Mouse (Mus musculus) retina, embryonic 14.5 days (tissue): ENCODE results near the gene Samd4b.

ENCODE experiments used
- DNase-seq: peaks from one replicate; pipeline ENCODE4 v3.0.0-alpha.2; 2015; ENCODE audit warnings: low spot score

Gene Samd4b

DNA sequence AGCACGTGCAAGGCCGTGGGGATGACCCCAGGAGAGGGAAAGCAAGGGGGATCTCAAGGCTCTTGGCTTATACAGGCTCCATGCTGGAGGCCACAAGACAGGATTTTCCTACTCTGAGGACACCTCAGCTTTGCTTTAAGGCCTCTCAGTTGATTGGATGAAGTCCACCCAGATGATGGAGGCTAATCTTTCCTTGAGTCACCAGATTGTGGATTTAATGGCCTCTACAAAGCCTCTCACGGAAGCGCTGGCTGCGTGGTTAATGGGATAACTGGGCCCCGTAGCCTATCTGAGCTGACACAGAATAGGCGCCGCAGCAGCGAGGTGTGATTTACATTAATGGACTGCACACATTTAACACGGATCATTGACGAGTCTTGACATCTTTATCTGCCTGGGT, 102.5 kb downstream of the Samd4b start:
- DNase-seq, result peak; percentile 40

GRCm38 (mm10) chr7:28492310-28492709, 105.6 kb downstream of the Samd4b start:
- no peak for DNase-seq

- no peak for DNase-seq
Measured at GRCm38 (mm10) chr7:28490903-28491302, 107.0 kb downstream of the Samd4b start.

- DNase-seq, result peak; percentile 69
Measured at GRCm38 (mm10) chr7:28490410-28490809, 107.5 kb downstream of the Samd4b start.

DNA sequence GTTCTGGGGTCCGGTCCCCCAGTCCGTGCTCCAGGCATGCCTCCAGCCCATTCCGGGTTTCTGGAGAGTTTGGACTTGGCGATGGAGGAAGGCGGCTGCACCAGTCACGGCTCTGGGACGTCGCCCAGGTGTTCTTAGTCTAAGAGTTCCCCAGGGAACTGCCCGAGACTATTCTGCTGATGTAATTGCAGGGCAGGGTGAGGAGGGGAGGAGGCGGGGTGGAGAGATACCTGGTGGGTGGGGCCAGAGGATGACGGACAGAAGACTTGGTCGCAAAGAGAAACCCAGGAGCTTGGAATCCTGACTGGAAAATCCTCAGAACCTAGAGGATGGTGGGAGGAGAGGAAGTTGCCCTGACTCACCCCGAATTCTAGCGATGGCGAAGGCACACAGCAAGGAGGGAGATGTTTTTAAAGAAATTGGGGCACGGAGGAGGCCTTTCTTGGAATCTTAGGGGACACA, 109.9 kb downstream of the Samd4b start:
- no peak for DNase-seq

GRCm38 (mm10) chr7:28484192-28484591, 113.8 kb downstream of the Samd4b start:
- DNase-seq, result no peak

- no peak for DNase-seq
Measured at GRCm38 (mm10) chr7:28482854-28483253, 115.1 kb downstream of the Samd4b start.

DNA sequence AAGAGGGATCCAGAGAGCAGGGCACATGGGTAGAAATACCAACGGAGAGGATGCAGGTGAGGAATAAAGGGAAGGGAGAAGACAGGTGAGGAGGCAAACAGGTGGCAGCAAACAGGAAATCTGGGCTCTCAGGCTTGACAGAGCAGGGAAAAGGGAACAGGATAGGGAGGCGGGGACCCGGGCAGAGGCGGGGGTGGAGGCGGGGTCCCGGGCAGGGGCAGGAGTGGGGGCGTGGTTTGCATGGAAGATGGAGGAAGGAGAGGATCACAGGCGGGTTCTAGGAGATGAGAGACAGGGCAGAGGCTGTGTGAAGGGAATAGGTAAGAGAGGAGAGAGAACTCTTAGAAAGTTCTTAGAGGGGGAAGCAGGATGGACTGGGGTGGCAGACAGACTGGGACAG, 119.1 kb downstream of the Samd4b start:
- DNase-seq, result no peak

DNA sequence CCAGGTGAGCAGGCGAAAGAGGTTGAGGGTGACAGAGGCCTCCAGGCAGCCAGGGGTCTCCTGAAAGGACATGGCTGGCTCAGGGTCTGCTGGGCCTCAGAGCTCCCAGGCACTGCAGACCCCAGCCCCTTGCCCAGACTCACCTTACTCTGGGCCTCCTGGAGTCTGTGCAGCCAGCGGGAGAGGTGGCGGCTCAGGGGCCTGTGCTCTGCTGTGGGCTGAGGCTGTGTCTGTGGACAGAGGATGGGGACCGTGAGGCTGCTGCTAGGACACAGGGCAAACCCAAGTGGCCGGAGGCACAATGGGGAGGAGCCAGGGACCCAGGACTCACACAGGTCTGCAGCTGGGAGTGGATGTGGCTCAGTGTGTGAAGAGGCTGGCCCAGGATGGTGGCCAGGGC, 120.6 kb downstream of the Samd4b start:
- DNase-seq, result no peak

DNA sequence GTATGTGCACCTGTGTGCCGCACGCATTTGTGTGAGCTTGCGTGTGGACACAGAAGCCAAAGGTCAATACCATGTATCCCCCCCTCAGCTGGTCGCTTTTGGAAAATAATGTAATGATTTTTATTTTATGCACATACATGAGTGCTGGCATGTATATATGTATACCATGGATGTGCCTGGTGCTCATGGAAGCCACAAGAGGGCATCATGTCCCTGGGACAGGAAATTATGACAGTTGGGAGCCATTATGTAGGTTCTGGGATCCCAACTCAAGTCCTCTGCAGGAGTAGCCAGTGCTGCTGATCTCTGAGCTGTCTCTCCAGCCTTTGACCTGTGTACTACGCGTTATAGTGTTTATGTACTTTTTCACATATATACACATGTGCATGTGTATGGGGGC, 121.8 kb downstream of the Samd4b start:
- DNase-seq, result no peak

DNA sequence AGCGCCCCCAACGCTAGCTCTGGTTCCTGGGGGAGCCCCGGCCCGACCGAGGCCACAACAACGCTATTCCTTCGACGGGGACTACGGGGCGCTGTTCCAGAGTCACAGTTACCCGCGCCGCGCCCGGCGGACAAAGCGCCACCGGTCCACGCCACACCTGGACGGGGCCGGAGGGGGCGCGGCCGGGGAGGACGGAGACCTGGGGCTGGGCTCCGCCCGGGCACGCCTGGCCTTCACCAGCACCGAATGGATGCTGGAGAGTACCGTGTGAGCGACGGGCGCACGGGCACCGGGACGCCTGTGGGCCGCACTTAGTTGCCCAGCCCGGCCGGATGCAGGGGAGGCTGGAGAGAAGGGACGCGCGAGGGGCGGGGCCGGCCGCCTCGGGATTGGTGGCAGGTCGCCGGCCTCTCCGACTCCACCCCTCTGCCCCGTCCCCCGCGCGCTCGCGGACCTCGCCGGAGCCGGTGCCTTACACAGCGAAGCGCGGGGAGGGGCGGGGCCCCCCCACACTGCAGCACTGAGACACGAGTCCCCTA, 130.7 kb downstream of the Samd4b start:
- DNase-seq, result peak; percentile 69

- peak; percentile 32 for DNase-seq
Measured at GRCm38 (mm10) chr7:28466721-28467212, 131.2 kb downstream of the Samd4b start.

DNA sequence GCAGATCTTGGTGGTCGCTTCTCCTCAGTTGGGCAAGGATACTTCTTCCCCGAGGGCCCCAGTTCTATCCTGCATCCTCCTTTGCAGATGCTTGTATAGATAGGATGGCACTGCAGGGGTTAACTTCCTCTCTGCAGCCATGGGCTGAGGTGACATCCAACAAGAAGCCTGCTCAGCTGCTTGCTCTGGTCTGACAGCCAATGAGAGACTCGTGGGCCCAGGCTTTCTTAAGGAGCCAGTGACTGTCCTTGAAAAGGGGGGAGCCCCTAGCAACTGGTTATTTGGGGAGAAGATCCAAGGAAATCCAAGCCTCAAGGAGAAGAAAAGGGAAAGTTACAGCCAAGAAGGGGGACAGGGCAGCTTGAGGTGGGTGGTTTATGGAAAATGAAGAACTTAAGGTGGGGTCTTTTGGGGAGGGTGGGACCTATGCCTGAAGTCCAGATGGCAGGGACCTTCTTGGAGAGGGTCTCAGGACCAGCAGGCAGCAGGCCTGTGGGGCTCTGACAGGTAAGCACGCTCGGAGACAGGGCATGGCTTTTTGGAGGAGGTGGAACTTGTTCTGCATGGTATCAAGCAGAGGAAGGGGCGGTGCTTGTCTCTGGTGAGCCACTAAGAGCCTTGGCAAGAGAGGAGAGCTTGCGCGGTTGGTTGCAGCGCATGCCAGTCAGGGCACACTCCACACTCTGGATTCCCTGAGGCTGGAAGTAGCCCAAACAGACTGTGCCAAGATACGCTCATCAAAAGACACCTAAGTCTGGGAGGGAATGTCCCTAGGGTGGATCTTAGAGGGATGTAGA, 133.3 kb downstream of the Samd4b start:
- DNase-seq, result peak; percentile 62

DNA sequence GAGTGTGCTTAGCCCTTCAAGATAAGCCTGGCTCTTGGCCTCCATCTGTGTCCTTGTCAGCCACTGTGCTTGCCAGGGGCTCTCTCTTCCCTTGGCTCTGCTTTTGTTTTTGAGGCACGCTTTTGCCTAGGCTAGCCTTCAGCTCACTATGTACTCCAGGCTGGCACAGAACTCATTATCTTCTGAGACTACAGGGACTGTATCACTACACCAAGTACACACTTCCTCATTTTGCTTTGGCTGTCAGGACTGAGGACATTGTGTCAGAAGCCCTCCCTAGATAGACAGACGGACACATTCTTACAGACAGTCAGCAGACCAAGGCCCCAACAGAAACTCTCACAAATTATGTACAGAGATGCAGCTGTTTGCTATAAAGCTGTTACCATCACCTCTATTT, 135.2 kb downstream of the Samd4b start:
- DNase-seq, result no peak

DNA sequence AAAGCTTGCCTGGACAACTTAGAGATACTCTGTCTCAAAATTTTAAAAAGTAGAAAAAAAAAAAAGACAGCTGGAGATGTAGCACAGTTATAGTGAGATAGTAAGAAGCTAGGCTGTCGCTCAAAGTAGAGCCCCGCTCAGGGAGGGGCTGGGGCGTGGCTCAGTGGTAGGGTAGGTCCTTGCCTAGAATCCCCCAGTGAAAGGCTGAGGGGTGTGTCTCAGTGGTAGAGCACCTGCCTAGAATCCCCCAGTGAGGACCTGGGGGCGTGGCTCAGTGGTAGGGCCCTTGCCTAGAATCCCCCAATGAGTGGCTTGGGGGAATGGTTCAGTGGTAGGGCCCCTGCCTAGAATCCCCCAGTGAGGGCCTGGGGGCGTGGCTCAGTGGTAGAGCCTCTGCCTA, 137.6 kb downstream of the Samd4b start:
- no peak for DNase-seq

DNA sequence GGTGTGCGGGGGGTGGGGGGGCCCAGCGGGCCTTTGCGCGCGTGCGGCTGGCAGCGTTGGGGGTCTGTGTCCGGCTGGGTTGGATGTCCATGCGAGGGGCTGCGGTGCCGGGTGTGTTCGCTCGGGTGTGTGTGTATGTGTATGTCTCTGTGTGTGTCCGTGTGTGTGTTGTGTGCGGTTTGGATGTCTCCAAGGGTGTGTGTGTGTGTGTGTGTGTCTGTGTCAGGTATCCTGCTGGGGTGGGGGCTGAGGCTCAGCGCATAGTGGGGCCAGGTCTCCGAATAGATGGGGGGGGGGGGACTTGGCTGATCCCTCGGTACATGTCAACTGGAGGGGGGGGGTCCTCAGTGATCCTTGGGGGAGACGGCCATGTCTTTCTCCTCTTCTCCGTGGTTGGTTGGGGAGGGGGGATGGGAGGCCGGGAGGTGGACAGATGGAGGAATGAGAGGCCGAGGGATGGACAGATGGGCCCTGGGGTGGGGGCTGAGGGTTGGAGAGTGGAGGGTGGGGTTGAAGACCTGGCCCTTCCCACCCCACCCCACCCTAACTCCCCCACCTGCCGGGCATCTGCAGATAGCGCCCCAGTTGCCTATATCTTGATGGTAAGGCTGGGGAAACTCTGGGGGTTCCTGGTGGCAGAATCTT, 145.5 kb downstream of the Samd4b start:
- DNase-seq, result no peak

- DNase-seq, result peak; percentile 55
Measured at GRCm38 (mm10) chr7:28451531-28452360, 146.2 kb downstream of the Samd4b start, which contains the start of gene Lrfn1. Lrfn1 (plus strand) TSS chr7:28451980.

GRCm38 (mm10) chr7:28447865-28448820, 149.8 kb downstream of the Samd4b start:
- no peak for DNase-seq

GRCm38 (mm10) chr7:28447101-28447830, 150.7 kb downstream of the Samd4b start:
- DNase-seq, result peak; percentile 44

- DNase-seq, result peak; percentile 81
Measured at GRCm38 (mm10) chr7:28446446-28446845, 151.5 kb downstream of the Samd4b start.
